Mouse (Mus musculus): ENCODE results near the gene Abhd17b. TPM values are rescaled to one million over a fixed set of nuclear protein-coding genes. Genes with fewer than 3 reads are reported as not detected.

Gene Abhd17b
- total and polyA plus RNA-seq, 3 experiments = 19.3 to 62.1 (median 33.5) TPM

- Histone ChIP-seq H3K79me2 (replicated peaks; ENCODE audit: control insufficient read depth, extremely low read depth, insufficient read depth, poor library complexity, severe bottlenecking) (peaks cover 60% of the 10 kb centered on the region), H3K9ac (ENCODE audit: insufficient read depth, low read depth) (no peak overlapping the region), H3K36me3 (replicated peaks in 1 of 2; ENCODE audit: control insufficient read depth in 1 of 2, insufficient read depth in 1 of 2, low read length in 1 of 2) (peaks cover 0 to 24% of the 10 kb centered on the region in 2 experiments), H3K27me3 (replicated peaks) (no peaks in the 10 kb centered on the region), H3K9me3 (replicated peaks; ENCODE audit: low read length) (no peaks in the 10 kb centered on the region), H3K4me1 (ENCODE audit: control insufficient read depth in 1 of 2, insufficient read depth in 2 of 2) (peaks cover 3 to 27% of the 10 kb centered on the region in 2 experiments; a peak in 3 of 4 replicates), H3K4me3 (replicated peaks in 1 of 3; ENCODE audit: low read depth in 2 of 3, low read length in 2 of 3, poor library complexity in 1 of 3) (no peak overlapping the region), H3K4me2 (ENCODE audit: insufficient read depth, low read depth, poor library complexity, severe bottlenecking) (no peak overlapping the region), H3K27ac (ENCODE audit: insufficient read depth, low read depth) (no peak overlapping the region; the same call in 1 of the 2 replicates)
- no peak for DNase-seq (ENCODE audit: extremely low read depth)
- dilution Hi-C loops (cut with MboI; ENCODE audit: extremely low pct_ligation_motif_present, extremely low pct_unique_long_range_greater_than_20kb, low sequenced_read_pairs) (no loop called here), in situ Hi-C loops (cut with MboI; ENCODE audit: low pct_ligation_motif_present, low pct_unique_long_range_greater_than_20kb, low sequenced_read_pairs) (no loop called here)
- peak; percentile 46; the same call in 1 of the 2 replicates for TF ChIP-seq ZNF384 (IDR thresholded peaks at IDR 0.05; ENCODE audit: low read depth, low read length)
- no peak for TF ChIP-seq PAX5 (IDR thresholded peaks at IDR 0.05; ENCODE audit: low read length)
- TF ChIP-seq JUN (IDR thresholded peaks at IDR 0.05; ENCODE audit: insufficient read depth, low read depth, low read length) = no peak
- no peak for TF ChIP-seq TBP (conservative IDR thresholded peaks at IDR 0.05; ENCODE audit: low read depth, low read length)
Measured at GRCm38 (mm10) chr19:21663756-21664456, 10.9 kb downstream of the Abhd17b start.

- no peak overlapping the region for H3K4me2 ChIP-seq (ENCODE audit: insufficient read depth, low read depth, poor library complexity, severe bottlenecking)
- H3K9me3 ChIP-seq (replicated peaks; ENCODE audit: low read length) = no peaks in the 10 kb centered on the region
- in situ Hi-C loops (cut with MboI; ENCODE audit: low pct_ligation_motif_present, low pct_unique_long_range_greater_than_20kb, low sequenced_read_pairs) (no loop called here), dilution Hi-C loops (cut with MboI; ENCODE audit: extremely low pct_ligation_motif_present, extremely low pct_unique_long_range_greater_than_20kb, low sequenced_read_pairs) (no loop called here)
- H3K36me3 ChIP-seq (replicated peaks in 1 of 2; ENCODE audit: control insufficient read depth in 1 of 2, insufficient read depth in 1 of 2, low read length in 1 of 2) = peaks cover 0 to 35% of the 10 kb centered on the region in 2 experiments
- no peak overlapping the region for H3K9ac ChIP-seq (ENCODE audit: insufficient read depth, low read depth)
- H3K4me3 ChIP-seq (replicated peaks in 1 of 3; ENCODE audit: low read depth in 2 of 3, low read length in 2 of 3, poor library complexity in 1 of 3) = no peak overlapping the region
- H3K27ac ChIP-seq (ENCODE audit: insufficient read depth, low read depth) = no peak overlapping the region
- TF ChIP-seq IRF4 (IDR thresholded peaks at IDR 0.05; ENCODE audit: low read depth, low read length) (no peak), MAX (IDR thresholded peaks at IDR 0.05; ENCODE audit: low read length) (no peak), POLR2A (IDR thresholded peaks at IDR 0.05; ENCODE audit: low read depth, low read length) (no peak), NELFE (IDR thresholded peaks at IDR 0.05; ENCODE audit: low read depth, low read length) (no peak)
- H3K27me3 ChIP-seq (replicated peaks) = no peaks in the 10 kb centered on the region
- no peak for DNase-seq (ENCODE audit: extremely low read depth)
- peaks cover 36% of the 10 kb centered on the region for H3K79me2 ChIP-seq (replicated peaks; ENCODE audit: control insufficient read depth, extremely low read depth, insufficient read depth, poor library complexity, severe bottlenecking)
- peaks cover 0 to 17% of the 10 kb centered on the region in 2 experiments; a peak in 1 of 4 replicates for H3K4me1 ChIP-seq (ENCODE audit: control insufficient read depth in 1 of 2, insufficient read depth in 2 of 2)
Measured at GRCm38 (mm10) chr19:21669650-21670049, 16.7 kb downstream of the Abhd17b start.

- H3K27me3 ChIP-seq (replicated peaks) = no peaks in the 10 kb centered on the region
- in situ Hi-C loops (cut with MboI; ENCODE audit: low pct_ligation_motif_present, low pct_unique_long_range_greater_than_20kb, low sequenced_read_pairs) (no loop called here), dilution Hi-C loops (cut with MboI; ENCODE audit: extremely low pct_ligation_motif_present, extremely low pct_unique_long_range_greater_than_20kb, low sequenced_read_pairs) (no loop called here)
- H3K4me1 ChIP-seq (ENCODE audit: control insufficient read depth in 1 of 2, insufficient read depth in 2 of 2) = peaks cover 0 to 16% of the 10 kb centered on the region in 2 experiments; a peak in 1 of 4 replicates
- H3K4me2 ChIP-seq (ENCODE audit: insufficient read depth, low read depth, poor library complexity, severe bottlenecking) = no peak overlapping the region
- no peak overlapping the region for H3K27ac ChIP-seq (ENCODE audit: insufficient read depth, low read depth)
- no peaks in the 10 kb centered on the region for H3K9me3 ChIP-seq (replicated peaks; ENCODE audit: low read length)
- DNase-seq (ENCODE audit: extremely low read depth) = no peak
- H3K36me3 ChIP-seq (replicated peaks in 1 of 2; ENCODE audit: control insufficient read depth in 1 of 2, insufficient read depth in 1 of 2, low read length in 1 of 2) = peaks cover 8 to 38% of the 10 kb centered on the region in 2 experiments
- TF ChIP-seq ELF1 (IDR thresholded peaks at IDR 0.05; ENCODE audit: low read depth, low read length) (no peak), MAFK (IDR thresholded peaks at IDR 0.05; ENCODE audit: insufficient replicate concordance, low read length) (no peak), JUND (conservative IDR thresholded peaks at IDR 0.05; ENCODE audit: low read depth, low read length) (no peak), JUN (IDR thresholded peaks at IDR 0.05; ENCODE audit: insufficient read depth, low read depth, low read length) (no peak), MEF2A (IDR thresholded peaks at IDR 0.05; ENCODE audit: borderline replicate concordance, low read depth, low read length) (no peak), KAT2A (IDR thresholded peaks at IDR 0.05; ENCODE audit: insufficient replicate concordance, low read length) (no peak), MXI1 (IDR thresholded peaks at IDR 0.05; ENCODE audit: low read depth, low read length) (no peak), TCF12 (IDR thresholded peaks at IDR 0.05; ENCODE audit: low read depth, low read length) (no peak), ZMIZ1 (IDR thresholded peaks at IDR 0.05; ENCODE audit: low read depth, low read length) (no peak)
- no peak overlapping the region for H3K9ac ChIP-seq (ENCODE audit: insufficient read depth, low read depth)
- peaks cover 28% of the 10 kb centered on the region for H3K79me2 ChIP-seq (replicated peaks; ENCODE audit: control insufficient read depth, extremely low read depth, insufficient read depth, poor library complexity, severe bottlenecking)
- no peak overlapping the region for H3K4me3 ChIP-seq (replicated peaks in 1 of 3; ENCODE audit: low read depth in 2 of 3, low read length in 2 of 3, poor library complexity in 1 of 3)
Measured at GRCm38 (mm10) chr19:21674354-21675096, 21.5 kb downstream of the Abhd17b start.
